Mouse (Mus musculus): Measurements from ENCODE around the gene Tmem30a. TPM values are rescaled to one million over a fixed set of nuclear protein-coding genes. Genes with fewer than 3 reads are reported as not detected.
A peak's percentile ranks its signal among the peaks of the same experiment; 100 is the strongest.

Tmem30a gene
- polyA plus RNA-seq, 1 experiment: 40.8 TPM

- no peak for DNase-seq (ENCODE audit: low spot score)
These were observed 1.8 kb upstream of the Tmem30a start for GRCm38 (mm10) chr9:79795076-79795475.

GRCm38 (mm10) chr9:79785794-79786085 lies 7.6 kb downstream of the Tmem30a start:
- no peak for DNase-seq (ENCODE audit: low spot score)

- DNase-seq (ENCODE audit: low spot score): no peak
These were observed 8.1 kb downstream of the Tmem30a start for GRCm38 (mm10) chr9:79784934-79785793.

GRCm38 (mm10) chr9:79784439-79784838 lies 8.9 kb downstream of the Tmem30a start:
- no peak for DNase-seq (ENCODE audit: low spot score)

GRCm38 (mm10) chr9:79779354-79779753 lies 14.0 kb downstream of the Tmem30a start:
- DNase-seq (ENCODE audit: low spot score): no peak

GRCm38 (mm10) chr9:79766991-79767545 lies 26.2 kb downstream of the Tmem30a start:
- no peak for DNase-seq (ENCODE audit: low spot score)

- no peak for DNase-seq (ENCODE audit: low spot score)
These were observed 28.0 kb downstream of the Tmem30a start for GRCm38 (mm10) chr9:79765329-79765728.

- no peak for DNase-seq (ENCODE audit: low spot score)
These were observed 30.8 kb downstream of the Tmem30a start for GRCm38 (mm10) chr9:79762519-79762918.

- no peak for DNase-seq (ENCODE audit: low spot score)
These were observed 33.2 kb downstream of the Tmem30a start for GRCm38 (mm10) chr9:79760076-79760475.

GRCm38 (mm10) chr9:79759385-79760005 lies 33.8 kb downstream of the Tmem30a start, which contains the start of gene Cox7a2:
Gene Cox7a2, minus strand, starts transcription at chr9:79759878.
- peak; percentile 88 for DNase-seq (ENCODE audit: low spot score)

GRCm38 (mm10) chr9:79755311-79755710 lies 38.0 kb downstream of the Tmem30a start:
- no peak for DNase-seq (ENCODE audit: low spot score)

GRCm38 (mm10) chr9:79751846-79752245 lies 41.5 kb downstream of the Tmem30a start:
- DNase-seq (ENCODE audit: low spot score): no peak

- no peak for DNase-seq (ENCODE audit: low spot score)
These were observed 42.6 kb downstream of the Tmem30a start for GRCm38 (mm10) chr9:79750709-79751108.

GRCm38 (mm10) chr9:79745036-79745435 lies 48.3 kb downstream of the Tmem30a start:
- DNase-seq (ENCODE audit: low spot score): no peak

- no peak for DNase-seq (ENCODE audit: low spot score)
These were observed 57.7 kb downstream of the Tmem30a start for GRCm38 (mm10) chr9:79735608-79736007.

GRCm38 (mm10) chr9:79730301-79730700 lies 63.0 kb downstream of the Tmem30a start:
- no peak for DNase-seq (ENCODE audit: low spot score)

- DNase-seq (ENCODE audit: low spot score): no peak
These were observed 70.2 kb downstream of the Tmem30a start for GRCm38 (mm10) chr9:79723090-79723489.

GRCm38 (mm10) chr9:79721056-79721455 lies 72.3 kb downstream of the Tmem30a start:
- DNase-seq (ENCODE audit: low spot score): no peak

- DNase-seq (ENCODE audit: low spot score): no peak
These were observed 73.2 kb downstream of the Tmem30a start for GRCm38 (mm10) chr9:79720143-79720542.

- DNase-seq (ENCODE audit: low spot score): no peak
These were observed 73.9 kb downstream of the Tmem30a start for GRCm38 (mm10) chr9:79719451-79719850.
